Mouse (Mus musculus): ENCODE data around the gene Lhx6. TPM values are rescaled to one million over a fixed set of nuclear protein-coding genes. Genes with fewer than 3 reads are reported as not detected.

Gene Lhx6
- polyA plus RNA-seq, 1 experiment from 2014 or later = 3.0 TPM

DNA sequence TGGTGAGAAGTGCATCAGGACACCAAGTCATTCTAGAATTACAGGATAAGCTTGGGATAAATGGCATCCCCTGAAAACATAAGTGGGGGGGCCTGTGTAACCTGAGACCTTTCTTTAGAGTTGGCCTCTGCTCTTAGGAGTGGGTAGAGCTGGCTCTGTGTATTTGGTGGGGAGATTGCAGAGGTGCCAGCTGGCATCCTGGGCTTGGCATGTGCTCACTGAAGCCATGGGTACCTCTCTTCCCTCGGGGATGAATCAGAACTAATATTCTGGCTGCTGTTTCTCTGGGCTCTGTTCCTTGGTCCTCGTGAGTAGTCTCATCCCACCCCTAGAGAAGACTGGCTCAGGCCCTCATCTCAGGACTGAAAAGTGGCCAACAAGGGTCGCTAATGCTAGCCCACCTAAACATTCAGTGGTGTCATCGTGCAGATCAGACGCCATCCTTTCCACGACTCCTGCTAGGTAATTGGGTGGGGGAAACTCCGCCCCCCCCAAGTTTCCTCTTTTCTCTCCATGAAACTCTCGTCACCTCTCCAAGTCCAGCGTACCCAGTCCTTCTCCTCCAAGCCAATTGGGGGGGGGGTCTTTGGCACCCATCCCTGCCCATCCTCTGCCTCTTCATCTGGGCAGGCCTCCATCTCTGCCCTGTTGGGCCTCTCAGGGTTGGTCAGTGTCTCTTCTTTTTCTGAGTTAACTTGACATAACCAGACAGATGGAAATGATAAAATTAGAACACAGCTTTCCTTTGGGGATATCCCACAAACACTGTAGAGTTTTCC lies 22.2 kb downstream of the Lhx6 start:
- Histone ChIP-seq H3K4me2 (replicated peaks; ENCODE audit: low read depth, low read length) (no peak overlapping the region), H3K9ac (ENCODE audit: low read depth, low read length) (no peak overlapping the region), H3K4me1 (ENCODE audit: control insufficient read depth, insufficient read depth, low read length) (peaks cover 9% of the 10 kb centered on the region), H3K9me3 (ENCODE audit: control insufficient read depth, low read length) (no peaks in the 10 kb centered on the region), H3K27ac (ENCODE audit: low read depth, low read length) (no peak overlapping the region), H3K4me3 (ENCODE audit: low read length) (no peak overlapping the region), H3K36me3 (ENCODE audit: control insufficient read depth, insufficient read depth, low read length) (no peaks in the 10 kb centered on the region), H3K27me3 (ENCODE audit: control insufficient read depth, insufficient read depth, low read length) (peaks cover 7% of the 10 kb centered on the region)
- ATAC-seq (ENCODE audit: low FRiP score, low TSS enrichment) = no peak
- WGBS = 89% methylated on average over 9 of the region's 9 CpGs

DNA sequence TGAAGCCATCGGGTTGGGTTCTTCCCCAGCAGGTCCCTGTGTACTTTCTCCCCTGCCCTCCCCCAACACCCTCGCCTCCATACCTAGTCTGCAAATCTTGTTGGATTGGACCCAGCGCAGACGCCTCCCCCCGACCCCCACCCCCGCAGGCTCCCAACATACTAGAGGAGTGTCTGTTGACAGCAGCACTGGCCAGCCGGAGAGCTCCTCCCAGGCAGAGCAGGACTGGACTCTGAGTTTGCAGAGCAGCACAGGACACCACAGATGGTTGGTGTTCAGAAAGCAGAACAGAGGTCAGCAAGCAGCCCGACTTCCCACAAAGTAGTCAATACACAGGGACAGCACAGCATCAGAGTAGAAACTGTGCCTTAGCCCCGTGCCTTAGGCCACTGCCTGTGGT lies 23.8 kb downstream of the Lhx6 start:
- no peaks in the 10 kb centered on the region for H3K36me3 ChIP-seq (ENCODE audit: control insufficient read depth, insufficient read depth, low read length)
- H3K4me1 ChIP-seq (ENCODE audit: control insufficient read depth, insufficient read depth, low read length) = peaks cover 9% of the 10 kb centered on the region
- WGBS = 9% methylated on average over 9 of the region's 9 CpGs
- no peak overlapping the region for H3K4me2 ChIP-seq (replicated peaks; ENCODE audit: low read depth, low read length)
- peaks cover 5% of the 10 kb centered on the region for H3K27me3 ChIP-seq (ENCODE audit: control insufficient read depth, insufficient read depth, low read length)
- no peak overlapping the region for H3K27ac ChIP-seq (ENCODE audit: low read depth, low read length)
- H3K9ac ChIP-seq (ENCODE audit: low read depth, low read length) = no peak overlapping the region
- no peaks in the 10 kb centered on the region for H3K9me3 ChIP-seq (ENCODE audit: control insufficient read depth, low read length)
- no peak overlapping the region for H3K4me3 ChIP-seq (ENCODE audit: low read length)
- ATAC-seq (ENCODE audit: low FRiP score, low TSS enrichment) = peak; percentile 90

DNA sequence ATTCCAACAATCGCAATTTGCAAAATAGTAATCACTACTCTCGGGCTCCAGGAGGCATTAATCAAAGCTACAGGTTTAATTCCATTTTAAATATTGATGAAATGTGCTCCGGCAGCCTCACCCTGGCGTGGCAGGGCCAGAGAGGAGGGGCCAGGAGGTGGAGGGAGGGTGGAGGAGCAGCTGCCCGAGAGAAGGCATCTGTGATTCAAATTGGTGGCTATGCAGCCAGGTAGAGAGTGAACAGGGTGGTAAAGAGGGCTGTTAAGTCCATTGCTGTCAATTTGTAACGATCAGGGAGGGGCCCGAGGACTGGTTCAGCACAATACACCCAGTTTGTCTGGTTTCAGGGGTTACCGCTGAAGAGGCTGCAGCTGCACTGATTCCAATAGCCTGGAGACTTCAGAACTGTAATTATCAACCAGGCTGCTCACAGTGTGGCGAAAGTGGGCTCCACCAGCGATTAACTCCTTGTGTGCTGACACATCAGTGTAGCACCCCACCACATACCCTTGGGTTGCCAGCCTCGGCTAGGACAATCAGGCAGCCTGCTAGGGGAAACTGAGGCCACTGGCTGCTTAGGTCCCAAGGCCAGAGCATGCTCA lies 27.9 kb downstream of the Lhx6 start:
- Histone ChIP-seq H3K4me1 (ENCODE audit: control insufficient read depth, insufficient read depth, low read length) (peaks cover 9% of the 10 kb centered on the region), H3K9ac (ENCODE audit: low read depth, low read length) (no peak overlapping the region), H3K9me3 (ENCODE audit: control insufficient read depth, low read length) (no peaks in the 10 kb centered on the region), H3K36me3 (ENCODE audit: control insufficient read depth, insufficient read depth, low read length) (no peaks in the 10 kb centered on the region), H3K4me3 (ENCODE audit: low read length) (no peak overlapping the region), H3K27ac (ENCODE audit: low read depth, low read length) (no peak overlapping the region), H3K27me3 (ENCODE audit: control insufficient read depth, insufficient read depth, low read length) (no peaks in the 10 kb centered on the region), H3K4me2 (replicated peaks; ENCODE audit: low read depth, low read length) (0 out of 2 replicates have a peak overlapping the region, but pooled peaks have one; percentile 1)
- 14% methylated on average over 11 of the region's 11 CpGs for WGBS
- no peak; the same call in 1 of the 2 replicates for ATAC-seq (ENCODE audit: low FRiP score, low TSS enrichment)

DNA sequence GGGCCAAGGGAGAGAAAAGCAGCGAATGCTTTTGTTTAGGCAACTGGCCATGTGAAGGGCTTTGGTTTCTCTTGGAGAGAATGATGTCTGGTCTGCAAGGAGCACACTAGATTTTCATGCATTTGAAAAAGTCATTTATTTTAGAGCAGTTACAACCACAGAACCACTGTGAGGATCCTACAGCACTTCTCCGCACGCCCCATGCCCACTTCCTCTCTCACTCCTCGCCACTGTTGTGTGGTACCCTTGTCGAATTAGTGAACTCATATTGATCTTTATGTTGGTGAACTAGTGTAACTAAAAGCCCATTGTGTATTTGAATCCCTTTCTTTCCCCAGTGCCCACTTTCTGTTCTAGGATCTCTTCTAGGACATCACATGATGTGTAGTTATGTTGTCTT lies 30.0 kb downstream of the Lhx6 start:
- H3K36me3 ChIP-seq (ENCODE audit: control insufficient read depth, insufficient read depth, low read length) = no peaks in the 10 kb centered on the region
- H3K9ac ChIP-seq (ENCODE audit: low read depth, low read length) = no peak overlapping the region
- H3K4me3 ChIP-seq (ENCODE audit: low read length) = no peak overlapping the region
- no peaks in the 10 kb centered on the region for H3K27me3 ChIP-seq (ENCODE audit: control insufficient read depth, insufficient read depth, low read length)
- 92% methylated on average over 5 of the region's 5 CpGs for WGBS
- no peak overlapping the region for H3K27ac ChIP-seq (ENCODE audit: low read depth, low read length)
- H3K4me1 ChIP-seq (ENCODE audit: control insufficient read depth, insufficient read depth, low read length) = no peaks in the 10 kb centered on the region
- H3K4me2 ChIP-seq (replicated peaks; ENCODE audit: low read depth, low read length) = no peak overlapping the region
- no peak for ATAC-seq (ENCODE audit: low FRiP score, low TSS enrichment)
- H3K9me3 ChIP-seq (ENCODE audit: control insufficient read depth, low read length) = no peaks in the 10 kb centered on the region

DNA sequence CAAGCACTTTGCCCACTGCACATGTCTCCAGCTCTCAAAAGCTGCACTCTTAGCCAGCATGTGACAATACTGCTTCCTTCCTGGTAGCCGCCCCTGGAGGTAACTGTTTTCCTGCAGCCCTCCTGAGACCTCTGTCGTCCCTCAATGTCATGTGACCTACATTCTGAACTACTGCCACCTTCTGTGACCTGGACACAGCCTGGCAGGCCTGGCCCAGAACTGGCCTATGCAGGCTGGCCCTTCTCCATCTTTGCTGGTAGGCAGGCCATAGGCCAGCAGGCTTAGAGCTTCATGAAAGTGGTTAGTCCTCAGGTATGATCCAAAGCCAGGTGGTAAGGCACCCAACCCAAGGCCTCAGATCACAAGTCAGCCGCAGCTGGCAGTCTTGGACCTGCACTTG lies 31.4 kb downstream of the Lhx6 start:
- no peak overlapping the region for H3K4me2 ChIP-seq (replicated peaks; ENCODE audit: low read depth, low read length)
- H3K27ac ChIP-seq (ENCODE audit: low read depth, low read length) = no peak overlapping the region
- no peak for ATAC-seq (ENCODE audit: low FRiP score, low TSS enrichment)
- H3K4me1 ChIP-seq (ENCODE audit: control insufficient read depth, insufficient read depth, low read length) = no peaks in the 10 kb centered on the region
- 45% methylated on average over 3 of the region's 3 CpGs for WGBS
- no peaks in the 10 kb centered on the region for H3K9me3 ChIP-seq (ENCODE audit: control insufficient read depth, low read length)
- H3K36me3 ChIP-seq (ENCODE audit: control insufficient read depth, insufficient read depth, low read length) = no peaks in the 10 kb centered on the region
- no peak overlapping the region for H3K9ac ChIP-seq (ENCODE audit: low read depth, low read length)
- H3K27me3 ChIP-seq (ENCODE audit: control insufficient read depth, insufficient read depth, low read length) = no peaks in the 10 kb centered on the region
- no peak overlapping the region for H3K4me3 ChIP-seq (ENCODE audit: low read length)

DNA sequence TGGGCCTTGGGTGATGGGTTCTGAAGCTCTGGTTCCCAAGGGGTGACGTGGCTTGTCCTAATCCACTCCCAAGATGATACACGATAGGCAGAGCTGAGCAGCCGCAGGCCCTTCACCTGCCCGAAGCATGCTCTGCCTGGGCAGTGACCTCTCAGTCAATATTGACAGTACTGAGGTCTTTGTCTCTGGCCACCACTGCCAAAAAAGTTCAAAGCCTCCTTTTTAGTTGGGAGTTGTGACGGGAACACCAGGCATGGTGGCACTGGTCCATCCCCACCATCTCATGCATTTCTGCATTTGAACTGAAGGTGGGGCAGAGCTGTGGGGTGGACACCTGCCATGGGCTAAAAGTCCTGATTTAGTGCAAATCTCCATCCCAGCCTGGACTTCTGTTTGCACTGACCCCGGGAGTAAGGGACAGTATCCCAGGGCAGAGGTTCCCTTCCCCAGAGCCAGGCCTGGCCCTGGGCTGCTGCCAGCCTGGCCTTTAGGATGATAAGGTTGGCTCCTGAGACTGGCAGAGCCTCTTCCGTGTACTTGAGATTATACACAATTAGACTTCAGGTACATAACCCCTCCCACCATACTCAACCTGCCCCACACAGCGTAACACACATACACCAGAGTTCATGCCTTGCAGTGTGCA lies 33.4 kb downstream of the Lhx6 start:
- Histone ChIP-seq H3K9ac (ENCODE audit: low read depth, low read length) (no peak overlapping the region), H3K27ac (ENCODE audit: low read depth, low read length) (no peak overlapping the region), H3K4me3 (ENCODE audit: low read length) (no peak overlapping the region), H3K4me1 (ENCODE audit: control insufficient read depth, insufficient read depth, low read length) (no peaks in the 10 kb centered on the region), H3K9me3 (ENCODE audit: control insufficient read depth, low read length) (no peaks in the 10 kb centered on the region), H3K27me3 (ENCODE audit: control insufficient read depth, insufficient read depth, low read length) (no peaks in the 10 kb centered on the region), H3K36me3 (ENCODE audit: control insufficient read depth, insufficient read depth, low read length) (no peaks in the 10 kb centered on the region), H3K4me2 (replicated peaks; ENCODE audit: low read depth, low read length) (no peak overlapping the region)
- ATAC-seq (ENCODE audit: low FRiP score, low TSS enrichment) = no peak
- 76% methylated on average over 8 of the region's 8 CpGs for WGBS

DNA sequence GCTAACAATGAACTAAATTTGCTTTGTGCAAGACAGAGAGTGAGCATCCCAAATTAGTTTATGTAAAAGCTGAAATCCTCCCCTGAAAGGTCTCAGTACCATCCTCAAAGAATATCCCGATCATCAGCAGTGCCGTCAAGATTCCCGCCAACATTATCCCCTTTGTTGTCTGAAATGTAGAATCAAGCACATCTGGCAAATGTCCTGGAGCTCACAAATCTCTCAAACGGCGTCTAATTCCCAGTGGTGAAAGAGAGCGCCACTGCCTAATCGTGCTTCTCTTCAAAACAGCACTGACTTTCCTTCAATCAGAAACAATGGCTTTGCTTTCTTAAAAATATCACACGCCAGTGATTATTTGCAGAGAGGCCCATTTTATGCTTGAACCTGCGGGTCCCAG lies 38.1 kb downstream of the Lhx6 start:
- 48% methylated on average over 9 of the region's 9 CpGs for WGBS
- Histone ChIP-seq H3K36me3 (ENCODE audit: control insufficient read depth, insufficient read depth, low read length) (no peaks in the 10 kb centered on the region), H3K9ac (ENCODE audit: low read depth, low read length) (no peak overlapping the region), H3K27ac (ENCODE audit: low read depth, low read length) (no peak overlapping the region), H3K9me3 (ENCODE audit: control insufficient read depth, low read length) (no peaks in the 10 kb centered on the region), H3K4me3 (ENCODE audit: low read length) (no peak overlapping the region), H3K4me1 (ENCODE audit: control insufficient read depth, insufficient read depth, low read length) (no peaks in the 10 kb centered on the region), H3K27me3 (ENCODE audit: control insufficient read depth, insufficient read depth, low read length) (no peaks in the 10 kb centered on the region), H3K4me2 (replicated peaks; ENCODE audit: low read depth, low read length) (no peak overlapping the region)
- no peak for ATAC-seq (ENCODE audit: low FRiP score, low TSS enrichment)

DNA sequence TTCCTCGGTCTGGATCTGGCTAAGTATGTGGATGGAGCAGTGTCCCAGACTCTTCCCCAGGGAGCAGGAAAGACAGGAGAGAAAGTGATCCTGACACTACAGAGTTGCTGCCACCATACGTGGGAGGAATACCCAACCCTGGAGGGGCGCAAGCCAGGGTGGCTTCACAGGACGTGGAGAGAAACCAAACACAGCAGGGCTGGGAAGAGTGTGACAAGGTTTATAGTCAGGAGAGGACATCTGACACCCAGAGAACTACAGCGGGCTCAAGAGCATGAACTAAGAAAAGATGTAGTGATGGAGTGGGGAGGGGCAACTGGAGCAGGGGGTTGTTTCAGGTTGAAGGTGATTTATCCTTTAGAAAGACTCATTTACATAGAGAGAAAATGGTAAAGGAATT lies 43.8 kb downstream of the Lhx6 start:
- H3K27ac ChIP-seq (ENCODE audit: low read depth, low read length) = no peak overlapping the region
- 14% methylated on average over 5 of the region's 5 CpGs for WGBS
- no peaks in the 10 kb centered on the region for H3K36me3 ChIP-seq (ENCODE audit: control insufficient read depth, insufficient read depth, low read length)
- no peaks in the 10 kb centered on the region for H3K9me3 ChIP-seq (ENCODE audit: control insufficient read depth, low read length)
- peak; percentile 65 for ATAC-seq (ENCODE audit: low FRiP score, low TSS enrichment)
- no peak overlapping the region for H3K4me3 ChIP-seq (ENCODE audit: low read length)
- H3K27me3 ChIP-seq (ENCODE audit: control insufficient read depth, insufficient read depth, low read length) = no peaks in the 10 kb centered on the region
- H3K4me2 ChIP-seq (replicated peaks; ENCODE audit: low read depth, low read length) = no peak overlapping the region
- H3K9ac ChIP-seq (ENCODE audit: low read depth, low read length) = no peak overlapping the region
- no peaks in the 10 kb centered on the region for H3K4me1 ChIP-seq (ENCODE audit: control insufficient read depth, insufficient read depth, low read length)

DNA sequence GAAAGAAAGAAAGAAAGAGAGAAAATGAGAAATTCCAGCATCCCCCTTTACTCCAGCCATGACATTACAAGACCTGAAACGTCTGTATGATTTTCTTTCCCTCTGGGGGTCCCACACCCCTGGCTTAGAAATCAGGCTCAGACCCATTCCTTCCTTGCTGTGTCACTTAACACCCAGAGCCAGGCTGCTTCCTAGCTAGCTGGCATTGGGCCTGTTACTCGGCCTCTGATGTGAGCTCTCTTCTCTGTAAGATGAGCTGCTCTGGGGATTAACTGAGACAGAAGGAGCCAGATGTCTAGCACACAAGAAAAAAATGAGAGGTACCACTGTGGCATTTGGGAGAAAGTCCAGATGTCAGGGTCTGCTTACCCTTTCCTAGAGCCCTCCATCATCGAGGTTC lies 49.0 kb downstream of the Lhx6 start:
- Histone ChIP-seq H3K27me3 (ENCODE audit: control insufficient read depth, insufficient read depth, low read length) (no peaks in the 10 kb centered on the region), H3K9ac (ENCODE audit: low read depth, low read length) (no peak overlapping the region), H3K27ac (ENCODE audit: low read depth, low read length) (no peak overlapping the region), H3K4me3 (ENCODE audit: low read length) (no peak overlapping the region), H3K9me3 (ENCODE audit: control insufficient read depth, low read length) (no peaks in the 10 kb centered on the region), H3K36me3 (ENCODE audit: control insufficient read depth, insufficient read depth, low read length) (no peaks in the 10 kb centered on the region), H3K4me1 (ENCODE audit: control insufficient read depth, insufficient read depth, low read length) (no peaks in the 10 kb centered on the region), H3K4me2 (replicated peaks; ENCODE audit: low read depth, low read length) (no peak overlapping the region)
- ATAC-seq (ENCODE audit: low FRiP score, low TSS enrichment) = no peak
- WGBS = 42% methylated on average over 3 of the region's 3 CpGs

All from kidney, embryonic 14.5 days (tissue).